Mouse (Mus musculus) kidney, embryonic 15.5 days (tissue): Measurements from ENCODE around the gene Nyap1. TPM values are rescaled to one million over a fixed set of nuclear protein-coding genes. Genes with fewer than 3 reads are reported as not detected.

ENCODE experiments used
- ATAC-seq: fragments of 200-750 bp; cut with Nextera tagmentation; replicated peaks from 2 replicates; pipeline ENCODE4 v1.8.0; 2017; ENCODE audit warnings: moderate TSS enrichment; ENCODE audit not compliant: low FRiP score
- H3K27ac ChIP-seq: fragments of 300-500 bp; sonication (generic); 2 replicates; pipeline ENCODE4 v1.5.1; 2015; ENCODE audit warnings: mild to moderate bottlenecking, inconsistent platforms
- H3K27me3 ChIP-seq: fragments of 300-500 bp; sonication (generic); 2 replicates; pipeline ENCODE4 v1.6.1; 2015; ENCODE audit warnings: inconsistent platforms
- H3K36me3 ChIP-seq: fragments of 300-500 bp; sonication (generic); 2 replicates; pipeline ENCODE4 v1.6.1; 2015; ENCODE audit warnings: inconsistent platforms
- H3K4me1 ChIP-seq: fragments of 300-500 bp; sonication (generic); 2 replicates; pipeline ENCODE4 v1.6.1; 2015; ENCODE audit warnings: inconsistent platforms
- H3K4me2 ChIP-seq: fragments of 300-500 bp; sonication (generic); 2 replicates; pipeline ENCODE4 v1.6.1; 2015; ENCODE audit warnings: moderate library complexity, mild to moderate bottlenecking, inconsistent platforms
- H3K4me3 ChIP-seq: fragments of 300-500 bp; sonication (generic); replicated peaks from 2 replicates; pipeline ENCODE4 v1.5.1; 2015; ENCODE audit warnings: mild to moderate bottlenecking, inconsistent platforms
- H3K9ac ChIP-seq: fragments of 300-500 bp; sonication (generic); 2 replicates; pipeline ENCODE4 v1.6.1; 2015; ENCODE audit warnings: mild to moderate bottlenecking, inconsistent platforms
- H3K9me3 ChIP-seq: fragments of 300-500 bp; sonication (generic); replicated peaks from 2 replicates; pipeline ENCODE4 v1.6.1; 2016; ENCODE audit warnings: inconsistent platforms
- WGBS: fragments of 180-500 bp; shearing (Covaris S2); methylation state at CpG from one replicate; pipeline ENCODE4 v1.1.7; 2015; ENCODE audit warnings: mixed read lengths; 5-methylcytosine and 5-hydroxymethylcytosine counted together
- polyA plus RNA-seq: library from polyadenylated mRNA; unstranded; fragments of >200 nt; fragmentation: Nextera tagmentation; extraction: Ambion mirVana; gene quantifications from 2 replicates; pipeline ENCODE4 v1.2.1, GENCODE M21; 2015

Nyap1 gene
- polyA plus RNA-seq, 1 experiment from 2014 or later: 1.8 TPM

DNA sequence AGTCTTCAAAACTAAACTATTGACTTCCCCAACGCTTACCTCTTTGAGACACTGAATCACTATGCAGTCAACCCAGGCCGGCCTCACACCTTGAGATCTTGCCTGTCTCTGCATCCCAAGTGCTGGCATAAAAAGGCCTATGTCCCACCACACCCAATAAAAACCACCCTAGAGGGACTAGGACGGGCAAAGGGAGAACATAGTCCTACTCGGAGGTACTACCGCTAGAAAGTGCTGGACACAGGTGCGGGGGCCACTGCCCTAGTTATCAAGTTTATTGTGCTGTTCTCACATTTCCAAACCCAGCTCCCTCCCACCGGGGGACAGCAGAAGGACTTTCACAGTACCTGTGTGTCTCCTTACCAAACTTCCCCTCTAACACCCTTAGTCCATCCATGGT, 40.3 kb upstream of the Nyap1 start:
- WGBS: 91% methylated on average over 7 of the region's 7 CpGs
- Histone ChIP-seq H3K4me2 (no peak overlapping the region), H3K9ac (no peak overlapping the region), H3K36me3 (peaks cover 51% of the 10 kb centered on the region), H3K27ac (0 out of 2 replicates have a peak overlapping the region, but pooled peaks have one; percentile 22), H3K27me3 (no peaks in the 10 kb centered on the region), H3K9me3 (no peaks in the 10 kb centered on the region), H3K4me3 (no peak overlapping the region), H3K4me1 (peaks cover 69% of the 10 kb centered on the region)
- no peak for ATAC-seq

- Histone ChIP-seq H3K27me3 (no peaks in the 10 kb centered on the region), H3K27ac (peak overlapping the region; percentile 95), H3K4me2 (peak overlapping the region; percentile 90), H3K4me1 (peaks cover 67% of the 10 kb centered on the region), H3K4me3 (peak overlapping the region; percentile 89), H3K9ac (peak overlapping the region; percentile 91), H3K9me3 (no peaks in the 10 kb centered on the region), H3K36me3 (peaks cover 44% of the 10 kb centered on the region)
- WGBS: under 1% methylated on average over 80 of the region's 83 CpGs
- ATAC-seq: peak; percentile 32
Measured at GRCm38 (mm10) chr5:137779053-137779933, 37.9 kb upstream of the Nyap1 start.

DNA sequence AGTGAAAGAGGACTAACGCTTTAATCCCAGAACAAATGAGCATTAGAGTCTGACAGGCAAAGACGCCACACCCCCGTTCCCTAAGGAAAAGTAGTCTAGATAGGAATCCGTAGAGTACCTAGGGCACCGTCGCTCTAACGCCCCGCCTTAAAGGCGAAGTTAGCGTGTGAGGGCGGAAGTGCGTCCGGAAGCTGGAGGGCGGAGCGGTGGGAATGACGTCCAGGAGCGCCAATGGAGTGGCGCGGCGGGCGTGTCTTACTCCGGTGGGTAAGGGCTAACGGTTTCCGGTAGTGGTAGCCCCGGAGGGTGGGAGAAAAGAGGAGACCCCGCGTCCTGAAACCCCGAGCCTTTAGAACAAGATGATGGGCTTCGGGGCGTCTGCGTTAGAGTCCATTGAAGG, 37.2 kb upstream of the Nyap1 start, which contains the start of gene Ppp1r35:
Gene Ppp1r35, plus strand, starts transcription at position 215 of the 400 bp plus-strand sequence.
- Histone ChIP-seq H3K9ac (peak within 1 kb of the TSS; percentile 91), H3K27ac (peak within 1 kb of the TSS; percentile 95), H3K36me3 (peaks cover 38% of the 10 kb centered on the region), H3K4me2 (peak within 1 kb of the TSS; percentile 90), H3K27me3 (no peaks in the 10 kb centered on the region), H3K4me1 (peaks cover 60% of the 10 kb centered on the region), H3K4me3 (peak within 1 kb of the TSS; percentile 89), H3K9me3 (no peaks in the 10 kb centered on the region)
- peak; percentile 95 for ATAC-seq
- under 1% methylated on average over 31 of the region's 31 CpGs for WGBS

DNA sequence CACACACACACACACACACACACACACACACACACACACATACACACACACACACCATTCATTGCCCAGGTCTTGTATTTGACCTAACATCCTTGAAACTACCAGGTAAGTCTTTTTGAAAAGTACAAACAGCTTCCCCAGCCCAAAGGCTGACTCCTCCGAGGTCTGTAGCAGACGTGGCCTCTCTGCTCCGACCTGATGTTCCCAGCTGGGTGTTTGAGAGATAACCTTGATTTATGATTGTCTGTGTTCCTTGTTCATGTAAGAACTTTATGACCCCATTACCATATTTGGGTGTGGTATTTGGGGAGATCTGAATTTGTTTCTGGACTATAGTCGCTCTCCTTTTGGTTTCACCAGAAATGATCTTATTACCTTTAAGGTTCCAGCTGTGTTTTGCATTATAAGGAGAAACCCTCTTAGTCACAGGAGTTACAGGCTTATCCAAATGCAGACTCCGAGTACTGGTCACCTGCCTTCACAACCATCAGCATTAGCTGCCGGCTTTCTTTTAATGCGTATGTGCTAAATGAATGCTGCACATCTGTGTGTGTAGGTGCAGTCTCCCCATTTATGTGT, 35.9 kb upstream of the Nyap1 start:
- 66% methylated on average over 7 of the region's 7 CpGs for WGBS
- ATAC-seq: no peak
- Histone ChIP-seq H3K9ac (no peak overlapping the region), H3K4me2 (0 out of 2 replicates have a peak overlapping the region, but pooled peaks have one; percentile 90), H3K36me3 (peaks cover 25% of the 10 kb centered on the region), H3K4me3 (no peak overlapping the region), H3K4me1 (peaks cover 47% of the 10 kb centered on the region), H3K27me3 (no peaks in the 10 kb centered on the region), H3K9me3 (no peaks in the 10 kb centered on the region), H3K27ac (0 out of 2 replicates have a peak overlapping the region, but pooled peaks have one; percentile 95)

- Histone ChIP-seq H3K4me2 (peak overlapping the region; percentile 12; the same call in 1 of the 2 replicates), H3K4me1 (peaks cover 38% of the 10 kb centered on the region), H3K4me3 (no peak overlapping the region), H3K27ac (peak overlapping the region; percentile 63), H3K27me3 (no peaks in the 10 kb centered on the region), H3K36me3 (peaks cover 16% of the 10 kb centered on the region), H3K9me3 (no peaks in the 10 kb centered on the region), H3K9ac (no peak overlapping the region)
- no peak for ATAC-seq
- WGBS: 29% methylated on average over 5 of the region's 5 CpGs
Measured at GRCm38 (mm10) chr5:137776408-137776918, 35.1 kb upstream of the Nyap1 start.

DNA sequence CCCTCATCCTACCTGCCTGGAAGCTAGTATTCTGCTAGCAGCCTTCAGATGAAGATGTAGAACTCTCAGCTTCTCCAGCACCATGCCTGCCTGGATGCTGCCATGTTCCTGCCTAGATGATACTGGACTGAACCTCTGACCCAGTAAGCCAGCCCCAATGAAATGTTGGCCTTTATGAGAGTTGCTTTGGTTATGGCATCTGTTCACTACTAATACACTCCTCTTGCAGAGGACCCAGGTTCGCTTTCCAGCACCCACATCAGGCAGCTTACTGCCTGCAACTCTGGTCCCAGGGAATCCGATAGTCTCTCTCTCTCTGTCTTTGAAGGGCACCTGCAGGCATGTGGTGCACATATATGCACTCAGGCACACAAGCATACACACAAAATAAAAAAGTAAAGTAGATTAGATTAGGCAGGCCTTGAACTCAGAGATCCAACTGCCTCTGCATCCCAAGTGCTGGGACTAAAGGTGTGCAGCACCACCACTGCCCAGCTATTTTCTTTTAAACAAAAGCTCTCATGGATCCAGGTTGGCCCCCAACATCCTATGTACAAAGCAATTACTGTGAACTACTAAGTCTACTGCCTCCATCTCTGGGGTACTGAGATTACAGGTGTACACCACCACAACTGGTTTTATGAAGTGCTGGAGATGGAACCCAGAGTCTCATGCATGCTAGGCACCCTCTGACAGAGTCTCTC, 34.3 kb upstream of the Nyap1 start:
- Histone ChIP-seq H3K36me3 (peaks cover 9% of the 10 kb centered on the region), H3K9me3 (no peaks in the 10 kb centered on the region), H3K4me3 (no peak overlapping the region), H3K4me2 (no peak overlapping the region; the same call in 1 of the 2 replicates), H3K9ac (no peak overlapping the region), H3K4me1 (peaks cover 38% of the 10 kb centered on the region), H3K27ac (peak overlapping the region; percentile 63), H3K27me3 (no peaks in the 10 kb centered on the region)
- ATAC-seq: no peak
- WGBS: 96% methylated on average over 2 of the region's 2 CpGs

DNA sequence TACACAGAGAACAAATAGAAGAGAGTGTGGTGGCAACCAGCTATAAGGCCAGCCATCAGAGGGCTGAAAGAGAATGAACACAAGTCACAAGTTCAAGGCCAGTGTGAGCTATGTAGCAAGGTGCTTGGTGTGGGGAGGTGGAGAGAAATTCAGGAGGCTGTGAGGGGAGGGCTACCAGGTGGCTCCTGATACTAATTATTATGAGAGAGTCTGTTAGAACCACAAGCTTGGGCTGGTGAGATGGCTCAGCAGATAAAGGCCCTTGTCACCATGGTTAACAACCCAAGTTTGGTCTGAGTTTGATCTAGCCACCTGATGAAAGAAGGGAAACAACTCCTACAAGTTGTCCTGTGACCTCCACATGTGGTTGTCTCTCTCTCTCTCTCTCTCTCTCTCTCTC, 31.3 kb upstream of the Nyap1 start:
- H3K4me3 ChIP-seq: no peak overlapping the region
- no peak overlapping the region for H3K4me2 ChIP-seq
- H3K9me3 ChIP-seq: no peaks in the 10 kb centered on the region
- no peaks in the 10 kb centered on the region for H3K27me3 ChIP-seq
- no peaks in the 10 kb centered on the region for H3K36me3 ChIP-seq
- ATAC-seq: no peak
- peaks cover 17% of the 10 kb centered on the region for H3K4me1 ChIP-seq
- H3K27ac ChIP-seq: no peak overlapping the region
- H3K9ac ChIP-seq: no peak overlapping the region

DNA sequence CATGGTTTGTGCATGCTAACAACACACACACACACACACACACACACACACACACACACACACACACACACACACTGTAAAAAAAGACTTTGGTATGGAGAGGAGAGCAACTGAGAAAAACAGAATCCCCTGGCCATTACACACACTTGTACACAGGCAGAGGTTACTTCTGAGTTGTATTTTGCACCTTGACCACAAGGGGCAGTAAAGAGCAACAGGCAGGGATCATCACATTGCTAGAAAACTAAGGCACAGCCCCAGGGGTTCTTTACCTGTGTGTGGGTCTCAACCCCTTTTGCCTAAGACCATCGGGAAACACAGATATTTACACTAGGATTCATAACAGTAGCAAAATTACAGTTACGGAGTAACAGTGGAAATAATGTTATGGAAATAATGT, 29.3 kb upstream of the Nyap1 start:
- H3K9ac ChIP-seq: no peak overlapping the region
- no peak overlapping the region for H3K4me2 ChIP-seq
- no peaks in the 10 kb centered on the region for H3K27me3 ChIP-seq
- H3K9me3 ChIP-seq: no peaks in the 10 kb centered on the region
- WGBS: 52% methylated on average over 2 of the region's 2 CpGs
- H3K4me1 ChIP-seq: no peaks in the 10 kb centered on the region
- H3K27ac ChIP-seq: no peak overlapping the region
- H3K4me3 ChIP-seq: no peak overlapping the region
- 0 out of 2 replicates have a peak, but pooled peaks have one; percentile 70 for ATAC-seq
- H3K36me3 ChIP-seq: no peaks in the 10 kb centered on the region

DNA sequence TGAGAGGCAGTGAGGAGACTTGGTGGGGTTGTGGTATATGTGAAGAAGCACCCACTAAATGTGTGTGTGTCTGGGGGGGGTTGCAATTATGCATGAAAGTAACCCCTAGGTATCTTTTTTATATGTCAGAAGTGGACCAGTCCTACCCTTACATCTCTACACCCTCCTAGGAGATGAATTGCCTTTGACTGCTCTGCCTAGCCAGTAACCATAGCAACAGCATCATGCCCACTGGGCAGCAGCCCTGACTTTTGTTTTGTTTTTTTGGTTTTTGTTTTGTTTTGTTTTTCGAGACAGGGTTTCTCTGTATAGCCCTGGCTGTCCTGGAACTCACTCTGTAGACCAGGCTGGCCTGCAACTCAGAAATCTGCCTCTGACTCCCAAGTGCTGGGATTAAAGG, 27.1 kb upstream of the Nyap1 start:
- Histone ChIP-seq H3K27ac (no peak overlapping the region), H3K4me1 (no peaks in the 10 kb centered on the region), H3K4me2 (no peak overlapping the region), H3K36me3 (no peaks in the 10 kb centered on the region), H3K9me3 (no peaks in the 10 kb centered on the region), H3K9ac (no peak overlapping the region), H3K27me3 (no peaks in the 10 kb centered on the region), H3K4me3 (no peak overlapping the region)
- no peak for ATAC-seq
- WGBS: 76% methylated on average over 1 of the region's 1 CpGs

- no peak overlapping the region for H3K4me2 ChIP-seq
- H3K27me3 ChIP-seq: no peaks in the 10 kb centered on the region
- 64% methylated on average over 3 of the region's 3 CpGs for WGBS
- no peak overlapping the region for H3K9ac ChIP-seq
- H3K4me1 ChIP-seq: no peaks in the 10 kb centered on the region
- H3K36me3 ChIP-seq: no peaks in the 10 kb centered on the region
- H3K9me3 ChIP-seq: no peaks in the 10 kb centered on the region
- H3K27ac ChIP-seq: no peak overlapping the region
- no peak for ATAC-seq
- H3K4me3 ChIP-seq: no peak overlapping the region
Measured at GRCm38 (mm10) chr5:137766270-137766669, 24.9 kb upstream of the Nyap1 start.

- peaks cover 3% of the 10 kb centered on the region; the same call in 1 of the 2 replicates for H3K36me3 ChIP-seq
- no peaks in the 10 kb centered on the region for H3K4me1 ChIP-seq
- H3K9me3 ChIP-seq: no peaks in the 10 kb centered on the region
- no peak overlapping the region for H3K9ac ChIP-seq
- H3K27me3 ChIP-seq: no peaks in the 10 kb centered on the region
- ATAC-seq: no peak
- H3K4me2 ChIP-seq: no peak overlapping the region
- 61% methylated on average over 9 of the region's 9 CpGs for WGBS
- H3K4me3 ChIP-seq: no peak overlapping the region
- no peak overlapping the region for H3K27ac ChIP-seq
Measured at GRCm38 (mm10) chr5:137764609-137765340, 23.4 kb upstream of the Nyap1 start.
